Mouse (Mus musculus): ENCODE measurements at regions not wholly inside any gene's neighbourhood (a gene's known extent, or its start where the extent isn't known, plus 50 kb on each side); places are given as distances from the start of the nearest gene placed in this dataset.

GRCm38 (mm10) chr15:63066020-63066439, 778.9 kb downstream of the Gsdmc2 start:
- Histone ChIP-seq H3K4me3 (ENCODE audit: low read depth, low read length) (no peak overlapping the region), H3K4me2 (ENCODE audit: low read depth, low read length) (no peak overlapping the region), H3K9me3 (ENCODE audit: control insufficient read depth, low read length) (no peaks in the 10 kb centered on the region), H3K27me3 (ENCODE audit: control insufficient read depth, insufficient read depth, low read length) (no peaks in the 10 kb centered on the region), H3K4me1 (ENCODE audit: control insufficient read depth, insufficient read depth, low read length) (no peaks in the 10 kb centered on the region), H3K27ac (ENCODE audit: low read depth, low read length) (no peak overlapping the region), H3K9ac (replicated peaks; ENCODE audit: low read depth, low read length) (no peak overlapping the region), H3K36me3 (ENCODE audit: control insufficient read depth, insufficient read depth, low read length) (no peaks in the 10 kb centered on the region)
- ATAC-seq (ENCODE audit: low read depth), result no peak
- 85% methylated on average over 2 of the region's 2 CpGs for WGBS

- H3K9ac ChIP-seq (replicated peaks; ENCODE audit: low read depth, low read length), result no peak overlapping the region
- 80% methylated on average over 3 of the region's 3 CpGs for WGBS
- no peaks in the 10 kb centered on the region for H3K4me1 ChIP-seq (ENCODE audit: control insufficient read depth, insufficient read depth, low read length)
- no peak overlapping the region for H3K4me2 ChIP-seq (ENCODE audit: low read depth, low read length)
- no peaks in the 10 kb centered on the region for H3K27me3 ChIP-seq (ENCODE audit: control insufficient read depth, insufficient read depth, low read length)
- H3K4me3 ChIP-seq (ENCODE audit: low read depth, low read length), result no peak overlapping the region
- H3K27ac ChIP-seq (ENCODE audit: low read depth, low read length), result no peak overlapping the region
- no peaks in the 10 kb centered on the region for H3K9me3 ChIP-seq (ENCODE audit: control insufficient read depth, low read length)
- no peaks in the 10 kb centered on the region for H3K36me3 ChIP-seq (ENCODE audit: control insufficient read depth, insufficient read depth, low read length)
- ATAC-seq (ENCODE audit: low read depth), result no peak
These were observed 783.1 kb downstream of the Gsdmc2 start for GRCm38 (mm10) chr15:63061891-63062290.

GRCm38 (mm10) chr15:63060826-63061225, 784.2 kb downstream of the Gsdmc2 start:
- H3K4me3 ChIP-seq (ENCODE audit: low read depth, low read length), result no peak overlapping the region
- H3K9ac ChIP-seq (replicated peaks; ENCODE audit: low read depth, low read length), result no peak overlapping the region
- WGBS, result 91% methylated on average over 3 of the region's 3 CpGs
- H3K36me3 ChIP-seq (ENCODE audit: control insufficient read depth, insufficient read depth, low read length), result no peaks in the 10 kb centered on the region
- no peaks in the 10 kb centered on the region for H3K9me3 ChIP-seq (ENCODE audit: control insufficient read depth, low read length)
- no peaks in the 10 kb centered on the region for H3K4me1 ChIP-seq (ENCODE audit: control insufficient read depth, insufficient read depth, low read length)
- H3K27ac ChIP-seq (ENCODE audit: low read depth, low read length), result no peak overlapping the region
- ATAC-seq (ENCODE audit: low read depth), result no peak
- no peak overlapping the region for H3K4me2 ChIP-seq (ENCODE audit: low read depth, low read length)
- H3K27me3 ChIP-seq (ENCODE audit: control insufficient read depth, insufficient read depth, low read length), result no peaks in the 10 kb centered on the region

- Histone ChIP-seq H3K27ac (ENCODE audit: low read depth, low read length) (no peak overlapping the region), H3K27me3 (ENCODE audit: control insufficient read depth, insufficient read depth, low read length) (no peaks in the 10 kb centered on the region), H3K4me2 (ENCODE audit: low read depth, low read length) (no peak overlapping the region), H3K9me3 (ENCODE audit: control insufficient read depth, low read length) (no peaks in the 10 kb centered on the region), H3K36me3 (ENCODE audit: control insufficient read depth, insufficient read depth, low read length) (no peaks in the 10 kb centered on the region), H3K4me1 (ENCODE audit: control insufficient read depth, insufficient read depth, low read length) (no peaks in the 10 kb centered on the region), H3K9ac (replicated peaks; ENCODE audit: low read depth, low read length) (no peak overlapping the region), H3K4me3 (ENCODE audit: low read depth, low read length) (no peak overlapping the region)
- WGBS, result 5% methylated on average over 3 of the region's 3 CpGs
- no peak for ATAC-seq (ENCODE audit: low read depth)
These were observed 792.3 kb downstream of the Gsdmc2 start for GRCm38 (mm10) chr15:63052570-63053255.

GRCm38 (mm10) chr15:63050033-63050432, 794.9 kb downstream of the Gsdmc2 start:
- 88% methylated on average over 1 of the region's 1 CpGs for WGBS
- Histone ChIP-seq H3K27ac (ENCODE audit: low read depth, low read length) (no peak overlapping the region), H3K4me1 (ENCODE audit: control insufficient read depth, insufficient read depth, low read length) (no peaks in the 10 kb centered on the region), H3K9ac (replicated peaks; ENCODE audit: low read depth, low read length) (no peak overlapping the region), H3K4me3 (ENCODE audit: low read depth, low read length) (no peak overlapping the region), H3K9me3 (ENCODE audit: control insufficient read depth, low read length) (no peaks in the 10 kb centered on the region), H3K36me3 (ENCODE audit: control insufficient read depth, insufficient read depth, low read length) (no peaks in the 10 kb centered on the region), H3K4me2 (ENCODE audit: low read depth, low read length) (no peak overlapping the region), H3K27me3 (ENCODE audit: control insufficient read depth, insufficient read depth, low read length) (no peaks in the 10 kb centered on the region)
- ATAC-seq (ENCODE audit: low read depth), result no peak

GRCm38 (mm10) chr15:63042367-63042766, 802.6 kb downstream of the Gsdmc2 start:
- H3K9me3 ChIP-seq (ENCODE audit: control insufficient read depth, low read length), result no peaks in the 10 kb centered on the region
- no peak overlapping the region for H3K4me3 ChIP-seq (ENCODE audit: low read depth, low read length)
- H3K27ac ChIP-seq (ENCODE audit: low read depth, low read length), result no peak overlapping the region
- ATAC-seq (ENCODE audit: low read depth), result no peak
- no peaks in the 10 kb centered on the region for H3K36me3 ChIP-seq (ENCODE audit: control insufficient read depth, insufficient read depth, low read length)
- no peak overlapping the region for H3K9ac ChIP-seq (replicated peaks; ENCODE audit: low read depth, low read length)
- no peaks in the 10 kb centered on the region for H3K4me1 ChIP-seq (ENCODE audit: control insufficient read depth, insufficient read depth, low read length)
- H3K4me2 ChIP-seq (ENCODE audit: low read depth, low read length), result no peak overlapping the region
- no peaks in the 10 kb centered on the region for H3K27me3 ChIP-seq (ENCODE audit: control insufficient read depth, insufficient read depth, low read length)

- Histone ChIP-seq H3K4me3 (ENCODE audit: low read depth, low read length) (no peak overlapping the region), H3K27me3 (ENCODE audit: control insufficient read depth, insufficient read depth, low read length) (no peaks in the 10 kb centered on the region), H3K9me3 (ENCODE audit: control insufficient read depth, low read length) (no peaks in the 10 kb centered on the region), H3K27ac (ENCODE audit: low read depth, low read length) (no peak overlapping the region), H3K9ac (replicated peaks; ENCODE audit: low read depth, low read length) (no peak overlapping the region), H3K36me3 (ENCODE audit: control insufficient read depth, insufficient read depth, low read length) (no peaks in the 10 kb centered on the region), H3K4me2 (ENCODE audit: low read depth, low read length) (no peak overlapping the region), H3K4me1 (ENCODE audit: control insufficient read depth, insufficient read depth, low read length) (no peaks in the 10 kb centered on the region)
- WGBS, result 95% methylated on average over 7 of the region's 7 CpGs
- no peak for ATAC-seq (ENCODE audit: low read depth)
These were observed 808.7 kb downstream of the Gsdmc2 start for GRCm38 (mm10) chr15:63036241-63036640.

- Histone ChIP-seq H3K27ac (ENCODE audit: low read depth, low read length) (no peak overlapping the region), H3K9ac (replicated peaks; ENCODE audit: low read depth, low read length) (no peak overlapping the region), H3K36me3 (ENCODE audit: control insufficient read depth, insufficient read depth, low read length) (no peaks in the 10 kb centered on the region), H3K9me3 (ENCODE audit: control insufficient read depth, low read length) (no peaks in the 10 kb centered on the region), H3K4me1 (ENCODE audit: control insufficient read depth, insufficient read depth, low read length) (no peaks in the 10 kb centered on the region), H3K27me3 (ENCODE audit: control insufficient read depth, insufficient read depth, low read length) (no peaks in the 10 kb centered on the region), H3K4me3 (ENCODE audit: low read depth, low read length) (no peak overlapping the region), H3K4me2 (ENCODE audit: low read depth, low read length) (no peak overlapping the region)
- ATAC-seq (ENCODE audit: low read depth), result no peak
- 81% methylated on average over 2 of the region's 2 CpGs for WGBS
These were observed 824.2 kb downstream of the Gsdmc2 start for GRCm38 (mm10) chr15:63020826-63021225.

GRCm38 (mm10) chr15:63017966-63018365, 827.0 kb downstream of the Gsdmc2 start:
- H3K9me3 ChIP-seq (ENCODE audit: control insufficient read depth, low read length), result no peaks in the 10 kb centered on the region
- ATAC-seq (ENCODE audit: low read depth), result no peak
- H3K9ac ChIP-seq (replicated peaks; ENCODE audit: low read depth, low read length), result no peak overlapping the region
- no peak overlapping the region for H3K27ac ChIP-seq (ENCODE audit: low read depth, low read length)
- no peaks in the 10 kb centered on the region for H3K27me3 ChIP-seq (ENCODE audit: control insufficient read depth, insufficient read depth, low read length)
- no peaks in the 10 kb centered on the region for H3K4me1 ChIP-seq (ENCODE audit: control insufficient read depth, insufficient read depth, low read length)
- no peak overlapping the region for H3K4me3 ChIP-seq (ENCODE audit: low read depth, low read length)
- WGBS, result 66% methylated on average over 3 of the region's 3 CpGs
- no peaks in the 10 kb centered on the region for H3K36me3 ChIP-seq (ENCODE audit: control insufficient read depth, insufficient read depth, low read length)
- no peak overlapping the region for H3K4me2 ChIP-seq (ENCODE audit: low read depth, low read length)

Data from neural tube, embryonic 14.5 days (tissue).